Mouse (Mus musculus) kidney, adult 11 months (tissue): ENCODE measurements around the gene 2610301B20Rik.

ENCODE experiments used
- DNase-seq: peaks from one replicate; pipeline ENCODE4 v3.0.0; 2022

The 2610301B20Rik gene

DNA sequence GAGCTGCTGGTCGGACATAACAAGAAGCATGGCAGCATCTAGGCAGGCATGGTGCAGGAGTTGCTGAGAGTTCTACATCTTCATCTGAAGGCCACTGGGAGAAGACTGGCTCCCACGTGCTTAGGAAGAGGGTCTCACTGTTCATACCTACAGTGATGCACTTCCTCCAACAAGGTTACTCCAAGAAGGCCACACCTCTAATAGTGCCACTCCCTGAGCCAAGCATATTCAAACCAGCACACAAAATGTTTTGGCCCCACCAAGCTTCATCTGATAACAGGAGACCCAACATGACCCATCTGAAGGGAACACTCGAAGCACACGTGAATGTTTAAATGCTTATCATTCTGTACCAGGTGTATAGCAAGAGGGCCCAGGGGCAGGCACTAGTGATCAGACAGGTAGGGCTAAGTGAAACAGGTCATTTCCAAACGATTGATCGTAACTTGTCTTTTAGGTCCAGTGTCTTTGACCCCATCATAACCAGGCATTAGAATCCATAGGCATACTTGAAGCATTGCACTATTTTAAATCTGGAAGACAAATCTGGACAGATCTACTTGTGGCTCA, 37.7 kb downstream of the 2610301B20Rik start:
- DNase-seq: no peak

DNA sequence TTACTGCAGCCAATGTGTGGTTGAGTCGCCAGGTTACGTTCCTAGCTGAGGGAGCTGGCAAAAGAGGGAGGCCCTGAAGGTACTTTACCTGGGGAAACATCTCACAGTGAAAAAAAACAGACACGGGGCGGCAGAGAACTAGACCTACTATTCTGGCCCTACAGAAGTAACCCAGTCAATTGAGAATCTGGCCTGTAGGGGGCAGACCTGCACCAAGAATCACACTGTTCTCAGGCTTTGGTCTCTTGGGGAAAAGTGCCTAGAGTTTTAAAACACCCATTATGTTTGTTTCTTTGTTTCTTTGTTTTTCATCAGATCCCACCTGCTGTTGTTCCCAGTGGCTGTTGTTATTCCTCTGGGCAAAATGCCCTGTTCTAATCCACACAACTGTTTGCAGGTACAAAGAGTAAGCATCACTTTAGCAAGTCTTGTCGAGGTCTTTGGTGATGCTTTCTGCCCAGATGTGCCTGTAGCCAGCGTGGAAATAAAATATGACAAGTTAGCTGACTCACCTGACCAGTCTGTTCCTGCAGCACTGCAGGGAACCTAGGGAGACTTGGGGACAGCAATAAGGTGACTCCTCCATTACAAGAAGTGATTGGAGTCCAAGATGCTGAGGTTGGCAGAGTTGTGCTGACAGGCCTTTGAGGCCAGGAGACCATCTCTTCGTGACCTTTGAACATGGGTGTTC, 38.5 kb downstream of the 2610301B20Rik start:
- peak; percentile 87 for DNase-seq

DNA sequence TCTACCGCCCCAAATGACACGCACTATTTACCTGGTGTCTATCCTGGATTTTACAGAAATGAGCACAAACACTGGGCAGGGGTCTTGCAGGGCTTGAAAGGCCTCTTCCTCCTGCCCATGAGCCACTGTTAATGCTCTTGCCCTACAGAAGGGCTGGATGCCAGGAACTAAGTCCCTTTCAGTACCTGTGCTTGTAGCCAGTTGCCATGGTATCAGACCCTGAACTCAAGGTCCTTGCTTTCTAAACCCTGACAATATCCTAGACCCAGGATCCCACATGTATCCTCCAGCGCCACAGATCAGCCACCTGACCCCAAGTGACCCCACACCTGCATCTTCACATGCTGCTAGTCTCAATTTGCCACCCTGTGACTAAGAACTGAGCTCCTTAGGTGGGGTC, 39.1 kb downstream of the 2610301B20Rik start:
- peak; percentile 29 for DNase-seq

DNA sequence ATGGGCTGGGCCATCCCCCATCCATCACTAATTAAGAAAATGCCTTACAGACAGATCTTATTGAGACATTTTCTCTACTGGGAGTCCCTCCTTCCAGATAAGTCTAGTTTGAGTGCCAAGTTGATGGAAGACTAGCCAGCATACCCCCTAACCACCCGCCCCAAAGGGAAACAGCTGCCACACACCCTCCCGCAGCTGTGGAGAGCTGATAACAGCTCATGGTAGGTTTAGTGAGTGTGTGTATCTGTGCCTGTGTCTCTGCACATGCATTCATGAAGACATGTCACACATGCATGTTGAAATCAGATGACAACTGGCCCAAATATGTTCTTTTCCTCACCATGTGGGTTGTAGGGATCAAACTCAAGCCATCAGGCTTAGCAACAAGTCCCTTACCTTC, 40.5 kb downstream of the 2610301B20Rik start:
- no peak for DNase-seq

DNA sequence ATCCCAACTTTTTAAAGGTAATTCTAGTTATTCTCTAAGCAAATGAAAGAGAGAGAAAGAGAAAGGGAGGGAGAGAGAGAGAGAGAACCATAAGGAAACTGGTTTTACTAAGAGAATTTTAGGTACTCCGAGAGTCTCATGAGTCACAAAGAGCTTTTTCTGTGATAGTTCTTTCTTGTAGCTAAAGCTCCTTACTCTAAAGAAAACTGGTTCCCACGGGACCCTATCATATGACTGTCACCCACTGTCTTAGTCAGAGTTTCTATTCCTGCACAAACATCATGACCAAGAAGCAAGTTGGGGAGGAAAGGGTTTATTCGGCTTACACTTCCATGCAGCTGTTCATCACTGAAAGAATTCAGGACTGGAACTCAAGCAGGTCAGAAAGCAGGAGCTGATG, 41.0 kb downstream of the 2610301B20Rik start:
- DNase-seq: no peak

DNA sequence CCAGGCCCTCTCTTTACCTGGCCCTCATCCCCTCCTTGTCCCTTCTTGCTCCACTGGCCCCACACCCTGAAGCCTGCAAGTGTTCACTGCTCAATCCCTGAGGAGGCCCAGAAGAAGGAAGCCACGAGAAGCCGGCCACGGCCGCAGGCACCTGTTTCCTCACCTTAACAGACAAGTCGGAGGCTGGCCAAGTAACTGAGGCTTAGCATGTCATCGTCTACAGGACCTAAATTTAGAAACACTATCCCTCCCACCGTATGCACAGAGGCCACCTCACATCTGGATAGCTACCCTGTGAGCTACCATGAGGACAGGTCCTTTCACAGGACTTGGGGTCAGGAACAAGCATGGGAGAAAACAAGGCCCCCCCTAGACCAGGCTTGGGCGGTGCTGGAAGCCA, 44.1 kb downstream of the 2610301B20Rik start:
- DNase-seq: no peak

DNA sequence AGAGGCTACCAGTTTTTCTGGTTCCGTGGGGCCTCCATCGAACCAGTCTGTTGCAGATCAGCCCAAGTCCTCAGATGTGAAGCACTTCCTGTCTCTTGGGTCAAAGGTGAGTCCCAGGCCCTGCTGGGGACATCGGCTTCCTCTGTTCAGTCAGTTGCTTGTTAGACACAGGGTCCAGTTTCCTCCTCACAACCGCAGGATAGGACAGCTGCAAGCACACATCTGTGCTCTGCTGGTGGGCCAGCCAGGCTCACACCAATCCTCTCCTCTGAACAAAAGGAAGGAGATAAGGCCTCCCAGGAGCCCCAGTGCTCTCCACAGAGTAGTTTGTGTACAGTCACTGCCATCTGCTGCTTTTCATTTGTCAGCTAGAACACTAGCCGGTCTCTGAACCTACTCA, 44.8 kb downstream of the 2610301B20Rik start:
- no peak for DNase-seq

DNA sequence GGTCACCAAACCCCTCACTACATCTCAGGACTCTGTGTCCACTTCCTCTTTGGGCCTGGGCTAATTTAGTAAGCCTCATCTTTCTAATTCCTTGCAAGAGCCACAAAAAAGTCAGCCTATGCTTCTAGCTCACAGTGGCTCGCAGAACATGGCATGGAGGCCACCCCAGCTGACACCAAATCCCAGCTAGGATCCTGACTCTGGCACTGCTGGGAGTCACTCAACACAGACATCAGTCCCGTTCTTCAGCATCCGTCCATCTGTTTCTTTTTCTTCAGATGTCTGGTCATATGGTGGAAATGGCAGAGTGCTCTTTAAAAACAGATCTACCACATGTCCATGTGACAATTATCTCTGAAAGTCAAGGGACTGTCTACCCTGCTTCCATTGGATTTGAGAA, 45.2 kb downstream of the 2610301B20Rik start:
- DNase-seq: no peak

DNA sequence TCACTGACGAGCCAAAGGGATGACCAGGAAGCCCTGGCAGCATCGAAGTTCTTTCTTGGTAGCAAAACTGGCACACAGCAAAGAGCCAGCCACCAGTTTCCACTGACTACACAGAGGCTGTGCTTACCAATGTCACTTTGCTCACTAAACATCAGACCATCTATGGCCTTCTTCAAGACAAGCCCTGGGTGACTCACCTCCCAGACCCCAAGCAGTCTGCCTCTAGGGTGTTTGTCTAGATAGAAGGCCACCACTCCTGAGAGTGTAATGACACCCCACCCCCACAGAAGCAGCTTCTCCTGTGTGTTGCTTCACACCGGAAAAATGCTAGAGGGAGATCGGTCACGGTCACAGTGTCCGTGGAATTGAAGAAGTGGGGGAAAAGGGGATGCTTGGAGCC, 45.7 kb downstream of the 2610301B20Rik start:
- DNase-seq: no peak

DNA sequence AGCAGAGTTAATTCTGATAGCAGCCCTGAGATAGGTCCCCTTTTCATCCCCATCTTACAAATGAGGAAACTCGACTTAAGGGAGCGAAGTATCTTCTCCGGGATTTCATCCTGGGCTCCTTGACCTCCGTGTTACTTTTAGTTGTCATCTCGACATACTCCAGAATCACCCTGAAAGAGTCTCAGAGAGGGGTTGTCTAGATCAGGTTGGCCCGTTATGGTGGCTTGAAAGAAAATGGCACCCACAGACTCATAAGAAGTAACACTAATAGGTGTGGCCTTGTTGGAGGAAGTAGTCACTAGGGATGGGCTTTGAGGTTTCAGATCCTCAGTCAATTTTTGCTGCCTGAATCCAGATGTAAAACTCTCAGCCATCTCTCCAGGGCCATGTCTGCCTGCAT, 46.3 kb downstream of the 2610301B20Rik start:
- no peak for DNase-seq

DNA sequence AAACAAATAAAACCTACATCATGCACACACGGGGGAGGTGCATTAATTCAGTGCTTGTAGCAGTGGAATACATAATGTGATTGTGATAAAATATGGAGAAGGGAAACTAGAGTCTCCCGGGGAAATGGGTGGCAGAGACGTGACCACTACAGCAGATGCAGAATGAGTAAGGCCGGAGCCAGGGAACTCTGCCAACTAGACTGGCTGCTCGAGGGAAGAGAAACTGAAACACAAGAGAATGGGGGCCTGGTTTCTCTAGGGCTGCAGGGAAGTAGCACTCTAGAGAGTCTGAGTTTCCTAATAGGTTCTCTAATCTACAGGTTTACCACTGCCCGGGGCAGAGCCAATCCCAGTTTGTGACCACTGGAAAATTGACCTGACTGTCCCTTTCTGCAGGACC, 48.9 kb downstream of the 2610301B20Rik start:
- DNase-seq: peak; percentile 65

DNA sequence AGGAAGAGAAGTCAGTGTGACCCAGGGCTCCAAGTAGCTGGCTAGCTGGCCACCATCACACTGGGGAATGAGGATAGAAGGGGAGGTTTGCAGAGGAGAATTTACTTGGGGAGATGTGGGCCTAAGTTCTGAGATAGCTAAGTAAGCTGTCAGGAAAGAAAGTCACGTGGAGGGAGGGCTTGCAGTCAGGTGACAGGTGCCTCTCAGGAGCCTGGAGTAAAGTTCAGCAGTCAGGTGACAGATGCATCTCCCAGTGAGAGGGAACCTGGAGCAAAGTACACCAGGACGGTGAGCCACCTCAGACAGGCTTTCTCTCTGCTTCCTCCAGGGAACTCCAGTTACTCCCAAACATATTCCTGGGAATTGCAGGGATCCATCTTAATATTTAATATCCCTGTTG, 49.8 kb downstream of the 2610301B20Rik start:
- peak; percentile 92 for DNase-seq

DNA sequence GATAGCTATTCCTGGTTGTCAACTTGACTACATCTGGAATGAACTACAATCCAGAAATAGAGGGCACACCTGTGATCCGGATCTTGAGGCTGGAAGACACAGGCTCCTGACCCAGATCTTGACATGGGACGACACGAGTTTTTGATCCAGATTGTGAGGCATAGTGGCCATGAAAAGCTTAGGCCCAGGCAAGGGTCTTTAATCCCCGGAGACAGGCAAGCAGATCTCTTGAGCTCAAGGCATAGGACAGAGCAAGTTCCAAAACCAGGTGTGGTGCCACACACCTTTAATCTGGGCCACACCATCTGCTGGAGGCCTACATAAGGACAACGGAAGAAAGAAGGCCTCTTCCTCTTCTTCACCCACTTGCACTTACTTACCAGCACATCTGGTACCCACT, 50.2 kb downstream of the 2610301B20Rik start:
- DNase-seq: no peak

DNA sequence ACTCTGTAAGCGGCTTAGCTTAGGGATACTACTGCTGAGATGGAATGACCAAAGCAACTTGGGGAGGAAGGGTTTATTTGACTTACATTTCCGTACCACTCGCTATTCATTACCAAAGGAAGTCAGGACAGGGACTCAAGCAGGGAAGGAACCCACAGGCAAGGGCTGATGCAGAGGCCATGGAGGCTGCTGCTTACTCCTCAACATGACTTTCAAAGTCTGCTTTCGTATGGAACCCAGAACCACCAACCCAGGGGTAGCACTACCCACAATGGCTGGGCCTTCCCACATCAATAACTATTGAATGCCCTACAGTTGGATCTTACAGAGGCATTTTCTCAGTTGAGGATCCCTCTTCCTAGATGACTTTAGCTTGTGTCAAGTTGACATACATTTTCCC, 52.1 kb downstream of the 2610301B20Rik start:
- no peak for DNase-seq

DNA sequence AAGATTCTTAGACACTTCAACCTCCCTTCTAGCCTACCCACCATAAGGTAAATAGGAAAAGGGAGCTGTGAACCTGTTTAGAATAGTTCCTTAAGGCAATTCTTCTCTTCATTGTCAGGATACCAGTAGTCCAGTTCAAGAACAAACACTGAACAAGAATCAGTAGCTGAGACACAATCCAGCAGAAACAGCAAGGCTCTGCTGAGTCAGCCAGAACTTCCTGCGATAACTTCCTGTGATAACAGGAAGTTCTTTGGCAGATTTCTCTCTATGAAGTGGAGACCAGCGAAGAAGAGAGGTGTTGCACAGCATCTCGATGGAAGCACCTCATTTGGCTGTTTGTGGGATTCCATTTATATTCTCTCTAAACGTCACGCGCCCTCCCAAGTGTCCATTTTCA, 53.9 kb downstream of the 2610301B20Rik start:
- DNase-seq: no peak

DNA sequence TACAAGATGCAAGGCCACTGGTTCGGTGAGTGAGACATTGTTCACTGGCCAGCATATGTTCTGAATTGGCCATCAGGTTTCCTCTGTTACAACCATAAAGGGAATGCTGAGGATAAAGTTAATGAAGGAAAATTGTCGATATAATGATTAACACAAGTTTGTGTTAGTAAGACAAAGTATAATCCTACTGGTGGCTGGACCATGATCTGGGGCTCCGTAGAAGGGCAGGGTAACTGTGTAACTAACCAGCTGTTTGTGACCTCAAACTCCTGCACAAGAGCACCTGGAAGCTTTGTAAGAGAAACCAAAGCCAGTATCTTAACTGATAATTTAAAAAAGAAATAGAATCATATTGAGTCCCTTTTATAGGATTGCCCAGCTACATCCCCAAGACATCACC, 55.4 kb downstream of the 2610301B20Rik start:
- peak; percentile 80 for DNase-seq

DNA sequence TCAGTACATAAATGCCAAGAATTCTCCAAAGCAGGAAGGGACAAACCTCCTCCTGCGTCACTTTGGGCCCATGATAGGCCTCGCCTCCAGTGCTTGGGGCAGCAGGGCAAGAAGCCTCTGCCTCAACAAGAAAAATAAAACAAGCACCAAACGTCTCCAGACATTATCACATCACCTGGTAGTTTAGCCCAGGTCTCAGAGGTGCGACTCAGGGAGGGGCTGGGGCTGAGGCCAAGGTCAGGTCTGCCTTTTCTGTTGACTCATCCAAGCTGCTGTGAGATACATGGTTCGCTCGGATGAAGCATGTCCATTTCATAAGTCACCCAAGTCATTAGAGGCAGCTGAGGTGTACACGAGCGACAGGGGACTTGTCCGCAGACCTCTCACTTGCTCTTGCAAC, 56.7 kb downstream of the 2610301B20Rik start:
- DNase-seq: no peak

DNA sequence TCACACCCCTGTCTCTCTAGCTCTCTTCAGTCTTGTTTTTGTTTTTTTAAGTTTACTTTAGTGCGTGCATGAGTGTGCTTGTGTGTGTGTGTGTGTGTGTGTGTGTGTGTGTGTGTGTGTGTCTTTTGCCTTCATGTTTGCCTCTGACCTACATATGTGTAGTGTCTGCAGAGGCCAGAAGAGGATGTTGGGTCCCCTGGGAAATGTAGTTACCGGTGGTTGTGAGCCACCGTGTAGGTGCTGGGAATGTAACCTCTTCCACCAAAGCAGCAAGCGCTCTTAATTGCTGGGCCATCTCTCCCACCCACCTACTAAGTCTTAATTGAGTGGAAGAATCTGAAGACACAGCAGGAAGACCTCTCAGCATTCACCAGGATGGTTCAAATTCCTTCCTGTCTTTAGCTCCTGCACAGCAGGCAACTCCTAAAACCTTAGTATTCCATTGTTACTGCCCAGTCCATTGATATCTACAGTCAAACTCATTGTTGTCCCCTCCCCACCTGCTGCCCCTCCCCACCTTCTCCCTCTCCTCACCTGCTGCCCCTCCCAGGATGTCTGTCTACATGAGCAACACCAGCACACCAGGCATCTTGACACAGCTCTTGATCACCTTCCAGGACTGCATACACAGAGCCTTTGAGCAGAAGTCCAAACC, 57.9 kb downstream of the 2610301B20Rik start:
- DNase-seq: no peak

DNA sequence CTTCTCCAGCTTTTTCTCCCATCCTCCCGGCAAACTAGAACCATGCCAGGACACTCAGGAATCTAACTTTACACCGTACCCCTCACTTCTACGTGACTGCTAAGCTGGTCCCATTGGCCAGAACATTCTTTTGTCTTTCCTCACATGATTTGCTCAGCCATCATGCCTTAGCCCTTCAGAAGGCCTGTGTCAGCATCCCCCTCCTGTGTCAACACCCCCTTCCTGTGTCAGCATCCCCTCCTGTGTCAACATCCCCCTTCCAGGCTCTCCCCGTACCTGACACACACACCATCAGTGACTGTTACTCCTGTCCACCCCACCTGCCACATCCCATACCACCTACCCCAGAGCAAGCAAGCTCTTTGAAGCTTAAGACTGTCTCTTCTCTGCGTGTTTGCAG, 58.5 kb downstream of the 2610301B20Rik start:
- no peak for DNase-seq

DNA sequence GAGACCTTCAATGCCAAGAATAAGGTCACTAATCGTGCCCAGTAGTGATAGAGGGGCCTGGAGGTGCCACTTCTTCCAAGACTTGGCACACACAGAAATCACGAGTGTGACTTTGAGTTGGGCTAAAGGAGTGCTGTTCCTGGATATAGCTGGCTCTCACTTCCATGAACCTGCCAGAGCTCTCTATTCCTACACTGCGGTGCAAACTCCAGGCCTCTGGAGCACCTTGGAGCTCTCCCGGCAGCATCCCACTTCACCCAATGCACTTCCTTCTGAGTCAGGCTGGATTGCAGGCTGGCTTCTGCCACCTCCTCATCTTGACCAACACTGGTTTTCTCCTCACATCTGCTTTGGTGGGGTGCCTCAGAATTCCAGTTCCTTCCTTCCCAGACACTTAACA, 62.5 kb downstream of the 2610301B20Rik start:
- no peak for DNase-seq
